Mouse (Mus musculus) inflammation-experienced regulatory T-cells, adult 6 months (primary cell): ENCODE data around the gene Gm28374. TPM values are rescaled to one million over a fixed set of nuclear protein-coding genes. Genes with fewer than 3 reads are reported as not detected.
"Not testable (repeated sequence)": the region's sequence is repeated elsewhere in the genome, so short reads cannot be mapped to it uniquely, and the experiment has no call there.

Experiments
- ATAC-seq: one replicate; pipeline ENCODE4 v1.8.0; 2017
- polyA plus RNA-seq, 3 experiments: library from polyadenylated mRNA; unstranded; fragments of 100-300 nt; shearing (Covaris generic); gene quantifications; one replicate each; pipeline ENCODE4 v1.2.1; 2017

Gm28374 gene
- polyA plus RNA-seq, 3 experiments from 2014 or later = 0.77 to 1.1 TPM; not detected in 1

GRCm38 (mm10) chr19:6056696-6057095 is 25.4 kb downstream of the Gm28374 start:
- ATAC-seq = no peak

GRCm38 (mm10) chr19:6054296-6054695 is 27.8 kb downstream of the Gm28374 start:
- no peak for ATAC-seq

- ATAC-seq = no peak
Observed at GRCm38 (mm10) chr19:6052516-6052915, 29.5 kb downstream of the Gm28374 start.

- no peak for ATAC-seq
Observed at GRCm38 (mm10) chr19:6048681-6049410, 33.2 kb downstream of the Gm28374 start.

GRCm38 (mm10) chr19:6047899-6048166 is 34.2 kb downstream of the Gm28374 start:
- ATAC-seq = no peak

GRCm38 (mm10) chr19:6047154-6047898 is 34.7 kb downstream of the Gm28374 start:
- ATAC-seq = no peak

- peak; percentile 90 for ATAC-seq
Observed at GRCm38 (mm10) chr19:6046294-6047153, 35.5 kb downstream of the Gm28374 start, which contains the start of gene Syvn1. TSS of gene Syvn1 (plus strand) at chr19:6046576.

- ATAC-seq = peak; percentile 34
Observed at GRCm38 (mm10) chr19:6045366-6046293, 36.4 kb downstream of the Gm28374 start.

- ATAC-seq = not testable (repeated sequence)
Observed at GRCm38 (mm10) chr19:6044102-6044501, 38.0 kb downstream of the Gm28374 start.

- ATAC-seq = no peak
Observed at GRCm38 (mm10) chr19:6042293-6042692, 39.8 kb downstream of the Gm28374 start.

GRCm38 (mm10) chr19:6040002-6040401 is 42.1 kb downstream of the Gm28374 start:
- no peak for ATAC-seq

GRCm38 (mm10) chr19:6038326-6038725 is 43.7 kb downstream of the Gm28374 start:
- ATAC-seq = no peak

- ATAC-seq = no peak
Observed at GRCm38 (mm10) chr19:6037695-6038094, 44.4 kb downstream of the Gm28374 start.

- no peak for ATAC-seq
Observed at GRCm38 (mm10) chr19:6035966-6036585, 46.0 kb downstream of the Gm28374 start.

GRCm38 (mm10) chr19:6030520-6031280 is 51.4 kb downstream of the Gm28374 start:
- ATAC-seq = no peak

GRCm38 (mm10) chr19:6029426-6029825 is 52.6 kb downstream of the Gm28374 start:
- ATAC-seq = no peak

GRCm38 (mm10) chr19:6028991-6029390 is 53.1 kb downstream of the Gm28374 start:
- ATAC-seq = no peak
